Mouse (Mus musculus) midbrain, embryonic 14.5 days (tissue): Measurements from ENCODE around the gene Tspan5. TPM values are rescaled to one million over a fixed set of nuclear protein-coding genes. Genes with fewer than 3 reads are reported as not detected.

ENCODE experiments used
- ATAC-seq: fragments of 200-750 bp; cut with Nextera tagmentation; 2 replicates; pipeline ENCODE4 v1.8.0; 2017; ENCODE audit warnings: moderate number of reproducible peaks, moderate library complexity; ENCODE audit not compliant: low FRiP score, low TSS enrichment
- DNase-seq: peaks from one replicate; pipeline ENCODE4 v3.0.0-alpha.2; 2015
- H3K27ac ChIP-seq: fragments of 300-500 bp; sonication (generic); replicated peaks from 2 replicates; pipeline ENCODE4 v1.5.1; 2014; ENCODE audit warnings: mild to moderate bottlenecking, low read depth, low read length, moderate library complexity
- H3K27me3 ChIP-seq: fragments of 300-500 bp; sonication (generic); 2 replicates; pipeline ENCODE4 v1.6.1; 2014; ENCODE audit warnings: low read length, control low read depth, mixed read lengths; ENCODE audit not compliant: control insufficient read depth, insufficient read depth
- H3K36me3 ChIP-seq: fragments of 300-500 bp; sonication (generic); 2 replicates; pipeline ENCODE4 v1.6.1; 2014; ENCODE audit warnings: low read length, control low read depth; ENCODE audit not compliant: control insufficient read depth, insufficient read depth
- H3K4me1 ChIP-seq: fragments of 300-500 bp; sonication (generic); 2 replicates; pipeline ENCODE4 v1.6.1; 2014; ENCODE audit warnings: mild to moderate bottlenecking, antibody characterized with exemption, low read length, control low read depth; ENCODE audit not compliant: control insufficient read depth, insufficient read depth
- H3K4me2 ChIP-seq: fragments of 300-500 bp; sonication (generic); 2 replicates; pipeline ENCODE4 v1.6.1; 2014; ENCODE audit warnings: mild to moderate bottlenecking, low read length, moderate library complexity
- H3K4me3 ChIP-seq: fragments of 300-500 bp; sonication (generic); replicated peaks from 2 replicates; pipeline ENCODE4 v1.5.1; 2014; ENCODE audit warnings: low read depth, low read length
- H3K9ac ChIP-seq: fragments of 300-500 bp; sonication (generic); replicated peaks from 2 replicates; pipeline ENCODE4 v1.6.1; 2014; ENCODE audit warnings: mild to moderate bottlenecking, low read length, moderate library complexity
- H3K9me3 ChIP-seq: fragments of 300-500 bp; sonication (generic); 2 replicates; pipeline ENCODE4 v1.6.1; 2016; ENCODE audit warnings: low read length, control low read depth, mixed read lengths; ENCODE audit not compliant: control insufficient read depth
- WGBS: fragments of 180-500 bp; shearing (Covaris S2); extraction: QIAGEN DNeasy Blood & Tissue Kit; methylation state at CpG from one replicate; pipeline ENCODE4 v1.1.7; 2014; 5-methylcytosine and 5-hydroxymethylcytosine counted together
- polyA plus RNA-seq: library from polyadenylated mRNA; unstranded; fragments of >200 nt; fragmentation: Nextera tagmentation; extraction: Ambion mirVana; gene quantifications from 2 replicates; pipeline ENCODE4 v1.2.1, GENCODE M21; 2014

Tspan5 gene
- polyA plus RNA-seq, 1 experiment from 2014 or later: 119 TPM

GRCm38 (mm10) chr3:138868409-138868808, 126.4 kb downstream of the Tspan5 start:
- no peak for ATAC-seq
- H3K9me3 ChIP-seq: no peaks in the 10 kb centered on the region
- no peak overlapping the region for H3K4me2 ChIP-seq
- no peaks in the 10 kb centered on the region for H3K36me3 ChIP-seq
- WGBS: 82% methylated on average over 13 of the region's 13 CpGs
- no peaks in the 10 kb centered on the region for H3K4me1 ChIP-seq
- no peak overlapping the region for H3K4me3 ChIP-seq
- no peak overlapping the region for H3K27ac ChIP-seq
- no peak overlapping the region for H3K9ac ChIP-seq
- DNase-seq: no peak
- no peaks in the 10 kb centered on the region for H3K27me3 ChIP-seq

- 93% methylated on average over 7 of the region's 7 CpGs for WGBS
- Histone ChIP-seq H3K4me1 (no peaks in the 10 kb centered on the region), H3K4me2 (no peak overlapping the region), H3K9ac (no peak overlapping the region), H3K36me3 (0 out of 2 replicates have a peak, but pooled peaks cover 2% of the 10 kb centered on the region), H3K9me3 (no peaks in the 10 kb centered on the region), H3K27ac (no peak overlapping the region), H3K4me3 (no peak overlapping the region), H3K27me3 (no peaks in the 10 kb centered on the region)
- DNase-seq: no peak
- no peak for ATAC-seq
Measured at GRCm38 (mm10) chr3:138875282-138875681, 133.3 kb downstream of the Tspan5 start.

- WGBS: 95% methylated on average over 6 of the region's 6 CpGs
Measured at GRCm38 (mm10) chr3:138875936-138876335, 133.9 kb downstream of the Tspan5 start.

DNA sequence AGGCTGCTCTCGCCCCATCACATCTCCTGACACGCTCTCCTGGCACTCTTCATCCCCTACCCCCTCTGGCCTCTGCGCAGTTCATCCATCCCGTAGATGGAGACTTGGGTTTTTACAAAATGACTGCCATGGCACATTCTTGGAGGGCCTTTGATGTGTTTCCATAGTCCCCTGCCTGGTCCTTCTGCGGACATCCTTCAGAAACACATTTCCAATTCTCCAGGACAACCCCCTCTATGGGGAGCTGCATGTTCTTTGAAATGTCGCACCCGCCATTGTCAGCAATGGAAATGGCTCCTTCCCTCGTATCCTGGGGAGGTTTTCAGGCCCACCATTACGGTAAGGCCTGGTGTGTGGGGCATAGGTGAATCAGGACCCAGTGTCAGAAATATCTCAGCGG, 134.4 kb downstream of the Tspan5 start:
- Histone ChIP-seq H3K27me3 (no peaks in the 10 kb centered on the region), H3K4me1 (0 out of 2 replicates have a peak, but pooled peaks cover 2% of the 10 kb centered on the region), H3K27ac (no peak overlapping the region), H3K9ac (no peak overlapping the region), H3K36me3 (0 out of 2 replicates have a peak, but pooled peaks cover 2% of the 10 kb centered on the region), H3K4me2 (no peak overlapping the region), H3K9me3 (no peaks in the 10 kb centered on the region), H3K4me3 (no peak overlapping the region)
- ATAC-seq (no peak), DNase-seq (no peak)
- 79% methylated on average over 10 of the region's 10 CpGs for WGBS

More at GRCm38 (mm10) chr3:138875936-138876335, 133.9 kb downstream of the Tspan5 start:
- Histone ChIP-seq H3K4me2 (no peak overlapping the region), H3K4me1 (no peaks in the 10 kb centered on the region), H3K36me3 (0 out of 2 replicates have a peak, but pooled peaks cover 2% of the 10 kb centered on the region), H3K9ac (no peak overlapping the region), H3K4me3 (no peak overlapping the region), H3K9me3 (no peaks in the 10 kb centered on the region), H3K27ac (no peak overlapping the region), H3K27me3 (no peaks in the 10 kb centered on the region)
- ATAC-seq (no peak), DNase-seq (no peak)

- ATAC-seq: no peak
- H3K4me1 ChIP-seq: 0 out of 2 replicates have a peak, but pooled peaks cover 7% of the 10 kb centered on the region
- WGBS: 89% methylated on average over 14 of the region's 14 CpGs
Measured at GRCm38 (mm10) chr3:138876931-138877361, 135.0 kb downstream of the Tspan5 start.

GRCm38 (mm10) chr3:138877741-138878140, 135.7 kb downstream of the Tspan5 start:
- Histone ChIP-seq H3K27ac (no peak overlapping the region), H3K4me2 (no peak overlapping the region), H3K4me1 (0 out of 2 replicates have a peak, but pooled peaks cover 12% of the 10 kb centered on the region), H3K27me3 (no peaks in the 10 kb centered on the region), H3K9me3 (no peaks in the 10 kb centered on the region), H3K36me3 (0 out of 2 replicates have a peak, but pooled peaks cover 2% of the 10 kb centered on the region), H3K4me3 (no peak overlapping the region), H3K9ac (no peak overlapping the region)
- ATAC-seq (no peak), DNase-seq (no peak)
- WGBS: 91% methylated on average over 4 of the region's 4 CpGs

More at GRCm38 (mm10) chr3:138876931-138877361, 135.0 kb downstream of the Tspan5 start:
- no peak overlapping the region for H3K9ac ChIP-seq
- no peaks in the 10 kb centered on the region for H3K9me3 ChIP-seq
- no peak overlapping the region for H3K27ac ChIP-seq
- no peak overlapping the region for H3K4me3 ChIP-seq
- no peaks in the 10 kb centered on the region for H3K27me3 ChIP-seq
- DNase-seq: no peak
- no peak overlapping the region for H3K4me2 ChIP-seq
- H3K36me3 ChIP-seq: 0 out of 2 replicates have a peak, but pooled peaks cover 2% of the 10 kb centered on the region

- Histone ChIP-seq H3K36me3 (0 out of 2 replicates have a peak, but pooled peaks cover 2% of the 10 kb centered on the region), H3K4me1 (0 out of 2 replicates have a peak, but pooled peaks cover 12% of the 10 kb centered on the region), H3K27me3 (no peaks in the 10 kb centered on the region), H3K9me3 (no peaks in the 10 kb centered on the region), H3K4me2 (no peak overlapping the region), H3K9ac (no peak overlapping the region), H3K4me3 (no peak overlapping the region), H3K27ac (peak overlapping the region; percentile 46; the same call in 1 of the 2 replicates)
- DNase-seq: no peak
- peak; percentile 49; the same call in 1 of the 2 replicates for ATAC-seq
- 88% methylated on average over 11 of the region's 11 CpGs for WGBS
Measured at GRCm38 (mm10) chr3:138880999-138881724, 139.2 kb downstream of the Tspan5 start.

- Histone ChIP-seq H3K4me1 (0 out of 2 replicates have a peak, but pooled peaks cover 12% of the 10 kb centered on the region), H3K9me3 (no peaks in the 10 kb centered on the region), H3K27ac (0 out of 2 replicates have a peak overlapping the region, but pooled peaks have one; percentile 46), H3K9ac (no peak overlapping the region), H3K4me2 (no peak overlapping the region), H3K4me3 (no peak overlapping the region), H3K36me3 (0 out of 2 replicates have a peak, but pooled peaks cover 2% of the 10 kb centered on the region), H3K27me3 (no peaks in the 10 kb centered on the region)
- 59% methylated on average over 6 of the region's 6 CpGs for whole genome bisulfite sequencing
- peak; percentile 81 for DNase-seq
- ATAC-seq: peak; percentile 70; the same call in 1 of the 2 replicates
Measured at GRCm38 (mm10) chr3:138881725-138882347, 139.8 kb downstream of the Tspan5 start.
